ENCODE assay signal across 9 mouse cellular contexts in genomic region chr19:5566316-5566715, GRCm38 (mm10). TPM values are rescaled to one million over a fixed set of nuclear protein-coding genes. Genes with fewer than 3 reads are reported as not detected.
A peak's percentile ranks its signal among the peaks of the same experiment; 100 is the strongest.
DNase-seq lines count a peak whose midpoint lies in the region; ATAC-seq and TF ChIP-seq lines count a peak whose summit lies in the region.
"Had no signal": no experiment of that assay in that cellular context is flagged by ENCODE, and none has a peak within 500 bp of the region (broad histone marks: within the 10 kb centered on the region; RNA-seq: fewer than 3 reads in every experiment).

No protein-coding gene starts in this region.

- H3K4me2 ChIP-seq in heart, embryonic 13.5 days, result peak overlapping the region; percentile 98; the same call in 1 of the 2 replicates
- peak overlapping the region; percentile 95 for H3K4me2 ChIP-seq in intestine, postnatal 0 days (replicated peaks; ENCODE audit: low read depth)
- H3K4me2 ChIP-seq in limb, embryonic 15.5 days, result no peak overlapping the region
- H3K4me2 ChIP-seq in forebrain, embryonic 12.5 days, result no peak overlapping the region

- no peaks in the 10 kb centered on the region for H3K9me3 ChIP-seq in heart, embryonic 13.5 days
- no peaks in the 10 kb centered on the region for H3K9me3 ChIP-seq in MEL (replicated peaks; ENCODE audit: insufficient read depth, low read length)
- no peaks in the 10 kb centered on the region for H3K9me3 ChIP-seq in intestine, postnatal 0 days (ENCODE audit: control insufficient read depth)
- H3K9me3 ChIP-seq in limb, embryonic 15.5 days, result no peaks in the 10 kb centered on the region
- no peaks in the 10 kb centered on the region for H3K9me3 ChIP-seq in forebrain, embryonic 12.5 days

- 63% methylated on average over 5 of the region's 5 CpGs for WGBS in heart, embryonic 13.5 days
- WGBS in intestine, postnatal 0 days, result 51% methylated on average over 5 of the region's 5 CpGs
- 49% methylated on average over 5 of the region's 5 CpGs for WGBS in limb, embryonic 15.5 days
- 54% methylated on average over 5 of the region's 5 CpGs for WGBS in forebrain, embryonic 12.5 days

- no peak for DNase-seq in heart, adult 9 months (ENCODE audit: low spot score in 2 of 2)
- DNase-seq in MEL (ENCODE audit: low read depth, low spot score), result peak; percentile 36
- no peak for DNase-seq in left cerebral cortex, adult 18-20 months (ENCODE audit: low spot score in 2 of 2)
- DNase-seq in frontal cortex, postnatal 10 days (ENCODE audit: low spot score in 2 of 2), result no peak

- H3K79me2 ChIP-seq in MEL (ENCODE audit: control insufficient read depth, insufficient read depth, low read length, poor library complexity), result peaks cover 13% of the 10 kb centered on the region

- peak in 1 of 3 experiments; percentile 15; a peak in 1 of 6 replicates for TF ChIP-seq CTCF in MEL (IDR thresholded peaks at IDR 0.05 in 2 of 3, conservative IDR thresholded peaks at IDR 0.05 in 1 of 3; ENCODE audit: control insufficient read depth in 1 of 3, insufficient read depth in 1 of 3, low read depth in 2 of 3, low read length in 3 of 3, poor library complexity in 1 of 3, severe bottlenecking in 1 of 3)
- TF ChIP-seq CTCF in intestine, postnatal 0 days (IDR thresholded peaks at IDR 0.05; ENCODE audit: low read depth), result peak; percentile 36

- peaks cover 67% of the 10 kb centered on the region for H3K27me3 ChIP-seq in heart, embryonic 13.5 days (replicated peaks)
- no peaks in the 10 kb centered on the region for H3K27me3 ChIP-seq in MEL (ENCODE audit: control insufficient read depth in 1 of 2, insufficient read depth in 2 of 2, low read length in 2 of 2)
- no peaks in the 10 kb centered on the region for H3K27me3 ChIP-seq in intestine, postnatal 0 days (replicated peaks; ENCODE audit: control insufficient read depth, insufficient read depth, low read length)
- peaks cover 47% of the 10 kb centered on the region for H3K27me3 ChIP-seq in limb, embryonic 15.5 days
- peaks cover 74% of the 10 kb centered on the region for H3K27me3 ChIP-seq in forebrain, embryonic 12.5 days

- TF ChIP-seq RAD21 in MEL (IDR thresholded peaks at IDR 0.05; ENCODE audit: low read depth, low read length), result no peak; the same call in 1 of the 2 replicates

- TF ChIP-seq EP300 in MEL (IDR thresholded peaks at IDR 0.05; ENCODE audit: low read depth in 1 of 2, low read length in 2 of 2), result no peak

- peaks cover 19% of the 10 kb centered on the region for H3K36me3 ChIP-seq in heart, embryonic 13.5 days
- H3K36me3 ChIP-seq in MEL (ENCODE audit: control insufficient read depth in 1 of 2, insufficient read depth in 2 of 2, low read length in 2 of 2), result peaks cover 0 to 2% of the 10 kb centered on the region in 2 experiments; a peak in 3 of 4 replicates
- peaks cover 24% of the 10 kb centered on the region for H3K36me3 ChIP-seq in intestine, postnatal 0 days (ENCODE audit: control insufficient read depth, insufficient read depth)
- peaks cover 14% of the 10 kb centered on the region for H3K36me3 ChIP-seq in limb, embryonic 15.5 days
- H3K36me3 ChIP-seq in forebrain, embryonic 12.5 days (replicated peaks), result no peaks in the 10 kb centered on the region

- H3K9ac ChIP-seq in heart, embryonic 13.5 days, result peak overlapping the region; percentile 83; the same call in 1 of the 2 replicates
- peak overlapping the region; percentile 98 for H3K9ac ChIP-seq in MEL (ENCODE audit: control insufficient read depth, low read depth, low read length, poor library complexity, severe bottlenecking)
- no peak overlapping the region for H3K9ac ChIP-seq in intestine, postnatal 0 days (ENCODE audit: low read depth, low read length)
- no peak overlapping the region for H3K9ac ChIP-seq in limb, embryonic 15.5 days
- no peak overlapping the region for H3K9ac ChIP-seq in forebrain, embryonic 12.5 days

- no peak for ATAC-seq in heart, embryonic 13.5 days (ENCODE audit: extremely low read depth, insufficient number of reproducible peaks, low FRiP score, low TSS enrichment)
- no peak for ATAC-seq in intestine, postnatal 0 days
- ATAC-seq in limb, embryonic 15.5 days (ENCODE audit: insufficient number of reproducible peaks, low FRiP score, low TSS enrichment, low read depth), result no peak
- ATAC-seq in forebrain, embryonic 12.5 days (ENCODE audit: low FRiP score), result no peak

- TF ChIP-seq POLR2A in MEL (IDR thresholded peaks at IDR 0.05; ENCODE audit: control insufficient read depth in 1 of 2, insufficient read depth in 1 of 2, low read depth in 1 of 2, low read length in 2 of 2, poor library complexity in 1 of 2), result no peak

- 0 out of 2 replicates have a peak overlapping the region, but pooled peaks have one; percentile 67 for H3K4me3 ChIP-seq in heart, embryonic 13.5 days
- H3K4me3 ChIP-seq in MEL (ENCODE audit: control insufficient read depth in 1 of 2, insufficient read depth in 1 of 2, low read depth in 2 of 2, low read length in 2 of 2), result peak overlapping the region; percentile 82 to 95; a peak in 3 of 4 replicates
- H3K4me3 ChIP-seq in intestine, postnatal 0 days (ENCODE audit: low read depth, low read length), result 0 out of 2 replicates have a peak overlapping the region, but pooled peaks have one; percentile 74
- H3K4me3 ChIP-seq in limb, embryonic 15.5 days, result peak overlapping the region; percentile 76; the same call in 1 of the 2 replicates
- H3K4me3 ChIP-seq in forebrain, embryonic 12.5 days (replicated peaks), result no peak overlapping the region

- peaks cover 22% of the 10 kb centered on the region for H3K4me1 ChIP-seq in heart, embryonic 13.5 days
- H3K4me1 ChIP-seq in MEL (ENCODE audit: control insufficient read depth in 1 of 2, insufficient read depth in 2 of 2, low read length in 2 of 2), result peaks cover 0 to 8% of the 10 kb centered on the region in 2 experiments; a peak in 2 of 4 replicates
- 0 out of 2 replicates have a peak, but pooled peaks cover 9% of the 10 kb centered on the region for H3K4me1 ChIP-seq in intestine, postnatal 0 days (replicated peaks; ENCODE audit: control insufficient read depth, insufficient read depth, low read length)
- H3K4me1 ChIP-seq in limb, embryonic 15.5 days, result peaks cover 22% of the 10 kb centered on the region
- H3K4me1 ChIP-seq in forebrain, embryonic 12.5 days, result peaks cover 20% of the 10 kb centered on the region

- no peak overlapping the region for H3K27ac ChIP-seq in heart, embryonic 13.5 days (replicated peaks)
- no peak overlapping the region for H3K27ac ChIP-seq in MEL (ENCODE audit: control insufficient read depth, low read depth, low read length)
- H3K27ac ChIP-seq in intestine, postnatal 0 days (ENCODE audit: low read depth, low read length), result peak overlapping the region; percentile 94; the same call in 1 of the 2 replicates
- no peak overlapping the region for H3K27ac ChIP-seq in limb, embryonic 15.5 days
- H3K27ac ChIP-seq in forebrain, embryonic 12.5 days, result no peak overlapping the region

RNA-seq across cellular contexts. Expression of gene Ap5b1, which starts 1.5 kb away (rescaled TPM):
- polyA plus RNA-seq in heart, embryonic 13.5 days (2015; fragmentation: Nextera tagmentation; extraction: Ambion mirVana), result 2.2 and 2.7 TPM in 2 replicates
- total RNA-seq in MEL (2012; rRNA removed), result 18.0 and 18.5 TPM in 2 replicates
- 10 to 100 TPM in 1 of 2 experiments, not detected in 1; 28.1 TPM for polyA plus RNA-seq in MEL (2012; ENCODE audit: insufficient read depth in 1 of 2, insufficient read length in 2 of 2, low read depth in 1 of 2, low replicate concordance in 2 of 2, missing spikeins in 1 of 2)
- 13.0 and 15.9 TPM in 2 replicates for polyA plus RNA-seq in intestine, postnatal 0 days (2015; fragmentation: Nextera tagmentation; extraction: Ambion mirVana)
- polyA plus RNA-seq in limb, embryonic 15.5 days (2015; fragmentation: Nextera tagmentation; extraction: Ambion mirVana), result 4.3 and 4.4 TPM in 2 replicates
- total RNA-seq in left cerebral cortex, adult 18-20 months (2021), result 1 to 10 TPM; 5.7 to 6.1 TPM
- polyA plus RNA-seq in forebrain, embryonic 12.5 days (2016; fragmentation: Nextera tagmentation; extraction: Ambion mirVana), result 1.6 TPM in 2 replicates

RNA-seq across cellular contexts. Expression of gene Ovol1, which starts 5.9 kb away (rescaled TPM):
- 0.07 and 0.13 TPM in 2 replicates for polyA plus RNA-seq in heart, embryonic 13.5 days (2015; fragmentation: Nextera tagmentation; extraction: Ambion mirVana)
- not detected in 2 replicates for total RNA-seq in MEL (2012; rRNA removed)
- under 1 TPM in 1 of 2 experiments, not detected in 1; 0.06 TPM for polyA plus RNA-seq in MEL (2012; ENCODE audit: insufficient read depth in 1 of 2, insufficient read length in 2 of 2, low read depth in 1 of 2, low replicate concordance in 2 of 2, missing spikeins in 1 of 2)
- polyA plus RNA-seq in intestine, postnatal 0 days (2015; fragmentation: Nextera tagmentation; extraction: Ambion mirVana), result 19.2 and 24.1 TPM in 2 replicates
- polyA plus RNA-seq in limb, embryonic 15.5 days (2015; fragmentation: Nextera tagmentation; extraction: Ambion mirVana), result 30.1 and 30.3 TPM in 2 replicates
- not detected for total RNA-seq in left cerebral cortex, adult 18-20 months (2021)
- 0.22 and 0.27 TPM in 2 replicates for polyA plus RNA-seq in forebrain, embryonic 12.5 days (2016; fragmentation: Nextera tagmentation; extraction: Ambion mirVana)
- total RNA-seq: layer of hippocampus, adult 18-20 months had no signal

RNA-seq across cellular contexts. Expression of gene Rnaseh2c, which starts 35.4 kb away (rescaled TPM):
- 109 and 113 TPM in 2 replicates for polyA plus RNA-seq in heart, embryonic 13.5 days (2015; fragmentation: Nextera tagmentation; extraction: Ambion mirVana)
- 109 and 124 TPM in 2 replicates for total RNA-seq in MEL (2012; rRNA removed)
- polyA plus RNA-seq in MEL (2012; ENCODE audit: insufficient read depth in 1 of 2, insufficient read length in 2 of 2, low read depth in 1 of 2, low replicate concordance in 2 of 2, missing spikeins in 1 of 2), result 100 to 1,000 TPM in 1 of 2 experiments, not detected in 1; 165 TPM
- 73.8 and 81.0 TPM in 2 replicates for polyA plus RNA-seq in intestine, postnatal 0 days (2015; fragmentation: Nextera tagmentation; extraction: Ambion mirVana)
- 115 and 116 TPM in 2 replicates for polyA plus RNA-seq in limb, embryonic 15.5 days (2015; fragmentation: Nextera tagmentation; extraction: Ambion mirVana)
- 10 to 100 TPM; 83.1 to 83.4 TPM for total RNA-seq in left cerebral cortex, adult 18-20 months (2021)
- polyA plus RNA-seq in forebrain, embryonic 12.5 days (2016; fragmentation: Nextera tagmentation; extraction: Ambion mirVana), result 162 and 191 TPM in 2 replicates

RNA-seq across cellular contexts. Expression of gene Kat5, which starts 43.7 kb away (rescaled TPM):
- 31.0 and 31.5 TPM in 2 replicates for polyA plus RNA-seq in heart, embryonic 13.5 days (2015; fragmentation: Nextera tagmentation; extraction: Ambion mirVana)
- total RNA-seq in MEL (2012; rRNA removed), result 51.0 and 54.5 TPM in 2 replicates
- 10 to 100 TPM in 1 of 2 experiments, not detected in 1; 67.6 TPM for polyA plus RNA-seq in MEL (2012; ENCODE audit: insufficient read depth in 1 of 2, insufficient read length in 2 of 2, low read depth in 1 of 2, low replicate concordance in 2 of 2, missing spikeins in 1 of 2)
- polyA plus RNA-seq in intestine, postnatal 0 days (2015; fragmentation: Nextera tagmentation; extraction: Ambion mirVana), result 37.4 and 38.6 TPM in 2 replicates
- 43.3 and 48.7 TPM in 2 replicates for polyA plus RNA-seq in limb, embryonic 15.5 days (2015; fragmentation: Nextera tagmentation; extraction: Ambion mirVana)
- 10 to 100 TPM; 92.6 to 96.3 TPM for total RNA-seq in left cerebral cortex, adult 18-20 months (2021)
- 65.7 and 77.2 TPM in 2 replicates for polyA plus RNA-seq in forebrain, embryonic 12.5 days (2016; fragmentation: Nextera tagmentation; extraction: Ambion mirVana)

RNA-seq across cellular contexts. Expression of gene Snx32, which starts 56.0 kb away (rescaled TPM):
- 13.5 and 14.8 TPM in 2 replicates for polyA plus RNA-seq in heart, embryonic 13.5 days (2015; fragmentation: Nextera tagmentation; extraction: Ambion mirVana)
- 1.3 and 1.8 TPM in 2 replicates for total RNA-seq in MEL (2012; rRNA removed)
- 1 to 10 TPM in 1 of 2 experiments, not detected in 1; 2.6 TPM for polyA plus RNA-seq in MEL (2012; ENCODE audit: insufficient read depth in 1 of 2, insufficient read length in 2 of 2, low read depth in 1 of 2, low replicate concordance in 2 of 2, missing spikeins in 1 of 2)
- polyA plus RNA-seq in intestine, postnatal 0 days (2015; fragmentation: Nextera tagmentation; extraction: Ambion mirVana), result 3.8 and 4.5 TPM in 2 replicates
- 9.4 and 10.3 TPM in 2 replicates for polyA plus RNA-seq in limb, embryonic 15.5 days (2015; fragmentation: Nextera tagmentation; extraction: Ambion mirVana)
- total RNA-seq in left cerebral cortex, adult 18-20 months (2021), result 10 to 100 TPM; 88.3 TPM
- 29.3 and 29.5 TPM in 2 replicates for polyA plus RNA-seq in forebrain, embryonic 12.5 days (2016; fragmentation: Nextera tagmentation; extraction: Ambion mirVana)

Comparison
In these comparisons a context has a peak if more than half of its experiments do, and no peak if none do; other contexts are left out.
1. H3K4me2 ChIP-seq: peak in heart, embryonic 13.5 days (single experiment) and intestine, postnatal 0 days (single experiment); none in limb, embryonic 15.5 days (single experiment) and forebrain, embryonic 12.5 days (single experiment).
2. H3K9ac ChIP-seq: peak in heart, embryonic 13.5 days (single experiment) and MEL (single experiment); none in intestine, postnatal 0 days (single experiment), limb, embryonic 15.5 days (single experiment) and forebrain, embryonic 12.5 days (single experiment).
3. RNA of gene Ovol1, which starts 5.9 kb away (polyA plus RNA-seq): 30.1 to 30.3 TPM in limb, embryonic 15.5 days and 19.2 to 24.1 TPM in intestine, postnatal 0 days; 0.22 to 0.27 TPM in forebrain, embryonic 12.5 days, 0.07 to 0.13 TPM in heart, embryonic 13.5 days and 0.06 TPM in MEL; every median in the first group is over 10 times any median in the second.